20 mouse cellular contexts compared by ENCODE assay signal in the genomic region with DNA sequence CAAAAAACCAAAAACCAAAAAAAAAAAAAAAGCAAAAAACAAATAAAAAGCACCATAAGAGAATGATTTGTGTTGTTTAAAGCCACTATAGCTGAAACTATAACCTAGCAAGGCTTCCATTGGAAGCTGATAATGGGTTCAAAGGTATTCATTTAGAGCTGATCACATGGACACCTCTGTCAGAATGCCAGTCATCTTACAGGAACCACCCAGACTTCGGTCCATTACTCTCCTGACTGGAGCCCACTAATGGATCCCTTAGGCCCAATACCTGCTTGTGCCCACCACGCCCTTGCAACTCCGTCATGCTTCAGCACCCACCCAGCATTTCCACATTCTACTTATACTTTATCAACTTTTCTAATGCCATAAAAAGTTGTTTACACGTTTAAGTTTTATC. TPM values are rescaled to one million over a fixed set of nuclear protein-coding genes. Genes with fewer than 3 reads are reported as not detected.
A peak's percentile ranks its signal among the peaks of the same experiment; 100 is the strongest.
DNase-seq lines count a peak whose midpoint lies in the region; ATAC-seq and TF ChIP-seq lines count a peak whose summit lies in the region.
"Had no signal": no experiment of that assay in that cellular context is flagged by ENCODE, and none has a peak within 500 bp of the region (broad histone marks: within the 10 kb centered on the region; RNA-seq: fewer than 3 reads in every experiment).

No protein-coding gene starts in this region.

- H3K4me1 ChIP-seq in heart, embryonic 15.5 days (replicated peaks), result peaks cover 54% of the 10 kb centered on the region
- H3K4me1 ChIP-seq in liver, embryonic 11.5 days (replicated peaks; ENCODE audit: control insufficient read depth, insufficient read depth, low read length), result peaks cover 71% of the 10 kb centered on the region
- peaks cover 32% of the 10 kb centered on the region for H3K4me1 ChIP-seq in small intestine, adult 2 months (ENCODE audit: control insufficient read depth, insufficient read depth, insufficient read length, low read length)

- H3K27ac ChIP-seq in gastrocnemius, adult 2 months, result peak overlapping the region; percentile 68
- H3K27ac ChIP-seq in heart, embryonic 15.5 days, result peak overlapping the region; percentile 21; the same call in 1 of the 2 replicates
- H3K27ac ChIP-seq in liver, embryonic 11.5 days (ENCODE audit: low read depth, low read length), result peak overlapping the region; percentile 8; the same call in 1 of the 2 replicates
- H3K27ac ChIP-seq in small intestine, adult 2 months (ENCODE audit: insufficient read depth, low read depth, low read length), result peak overlapping the region; percentile 77
- H3K27ac ChIP-seq: embryonic facial prominence, embryonic 12.5 days; hindbrain, embryonic 13.5 days; midbrain, embryonic 12.5 days; neural tube, embryonic 13.5 days had no signal

- H3K9ac ChIP-seq in heart, embryonic 15.5 days, result no peak overlapping the region
- H3K9ac ChIP-seq in liver, embryonic 11.5 days (ENCODE audit: low read depth, low read length), result no peak overlapping the region
- H3K9ac ChIP-seq: embryonic facial prominence, embryonic 12.5 days; hindbrain, embryonic 13.5 days; midbrain, embryonic 12.5 days; neural tube, embryonic 13.5 days had no signal

- WGBS in heart, embryonic 15.5 days, result 79% methylated on average over 4 of the region's 4 CpGs
- WGBS in liver, embryonic 11.5 days, result 59% methylated on average over 4 of the region's 4 CpGs
- 32% methylated on average over 4 of the region's 4 CpGs for WGBS in small intestine, adult 2 months

- no peaks in the 10 kb centered on the region for H3K36me3 ChIP-seq in heart, embryonic 15.5 days
- H3K36me3 ChIP-seq in liver, embryonic 11.5 days (ENCODE audit: control insufficient read depth, insufficient read depth, low read length), result no peaks in the 10 kb centered on the region
- H3K36me3 ChIP-seq in small intestine, adult 2 months (ENCODE audit: control insufficient read depth, insufficient read depth, low read length), result peaks cover 2% of the 10 kb centered on the region
- H3K36me3 ChIP-seq: embryonic facial prominence, embryonic 12.5 days; hindbrain, embryonic 13.5 days; midbrain, embryonic 12.5 days; neural tube, embryonic 13.5 days had no signal

- no peak for ATAC-seq in heart, embryonic 15.5 days (replicated peaks; ENCODE audit: insufficient number of reproducible peaks, insufficient read depth, low FRiP score, low read depth)
- ATAC-seq in liver, embryonic 11.5 days (replicated peaks; ENCODE audit: low FRiP score), result no peak
- ATAC-seq in erythroblast, adult 5-6 weeks (replicated peaks; ENCODE audit: low FRiP score, poor library complexity, severe bottlenecking), result no peak
- ATAC-seq: forebrain, embryonic 14.5 days; inflammation-experienced regulatory T-cells, adult 6 months; lung, postnatal 0 days had no signal

- no peak for TF ChIP-seq POLR2A in small intestine, adult 2 months (IDR thresholded peaks at IDR 0.05; ENCODE audit: low read depth, low read length)

- intact Hi-C loops in gastrocnemius, adult 2 months (cut with DNase I), result no loop called here

- peak overlapping the region; percentile 48 for H3K4me3 ChIP-seq in gastrocnemius, adult 2 months
- no peak overlapping the region for H3K4me3 ChIP-seq in heart, embryonic 15.5 days
- no peak overlapping the region for H3K4me3 ChIP-seq in liver, embryonic 11.5 days (ENCODE audit: low read depth, low read length)
- H3K4me3 ChIP-seq in small intestine, adult 2 months (ENCODE audit: low read depth, low read length), result no peak overlapping the region; the same call in 1 of the 2 replicates
- H3K4me3 ChIP-seq: embryonic facial prominence, embryonic 12.5 days; hindbrain, embryonic 13.5 days; midbrain, embryonic 12.5 days; neural tube, embryonic 13.5 days had no signal

- H3K9me3 ChIP-seq in heart, embryonic 15.5 days (replicated peaks), result no peaks in the 10 kb centered on the region
- no peaks in the 10 kb centered on the region for H3K9me3 ChIP-seq in liver, embryonic 11.5 days (ENCODE audit: control insufficient read depth, low read length)
- H3K9me3 ChIP-seq: embryonic facial prominence, embryonic 12.5 days; hindbrain, embryonic 13.5 days; midbrain, embryonic 12.5 days; neural tube, embryonic 13.5 days had no signal

- no peaks in the 10 kb centered on the region for H3K27me3 ChIP-seq in heart, embryonic 15.5 days
- no peaks in the 10 kb centered on the region for H3K27me3 ChIP-seq in liver, embryonic 11.5 days (replicated peaks; ENCODE audit: control insufficient read depth, insufficient read depth, low read length)
- no peaks in the 10 kb centered on the region for H3K27me3 ChIP-seq in small intestine, adult 2 months (ENCODE audit: control insufficient read depth, insufficient read depth, low read length)
- H3K27me3 ChIP-seq: embryonic facial prominence, embryonic 12.5 days; hindbrain, embryonic 13.5 days; midbrain, embryonic 12.5 days; neural tube, embryonic 13.5 days had no signal

- H3K4me2 ChIP-seq in heart, embryonic 15.5 days, result no peak overlapping the region
- H3K4me2 ChIP-seq in liver, embryonic 11.5 days, result no peak overlapping the region; the same call in 1 of the 2 replicates
- H3K4me2 ChIP-seq: embryonic facial prominence, embryonic 12.5 days; hindbrain, embryonic 13.5 days; midbrain, embryonic 12.5 days; neural tube, embryonic 13.5 days had no signal

- TF ChIP-seq CTCF in gastrocnemius, adult 2 months (IDR thresholded peaks at IDR 0.05), result no peak
- no peak for TF ChIP-seq CTCF in small intestine, adult 2 months (IDR thresholded peaks at IDR 0.05; ENCODE audit: extremely low read depth, insufficient read length, insufficient replicate concordance, low read depth, low read length)

- DNase-seq in gastrocnemius, adult 2 months, result no peak
- no peak for DNase-seq in gastrocnemius, postnatal 25 days
- no peak for DNase-seq in heart, adult 9 months (ENCODE audit: low spot score in 2 of 2)
- no peak for DNase-seq in liver, embryonic 11.5 days (ENCODE audit: low spot score)
- no peak for DNase-seq in layer of hippocampus, postnatal 14 days (ENCODE audit: low spot score in 2 of 2)
- DNase-seq: adrenal gland, postnatal 10 days; cerebellum, adult 9-11 months; gastrocnemius, postnatal 36 days; right cerebral cortex, adult 18-20 months; thymus, postnatal 25 days had no signal

RNA-seq across cellular contexts. Expression of a gene that starts 17.2 kb away (rescaled TPM):
- total RNA-seq in gastrocnemius, adult 2 months (2021), result 10 to 100 TPM; 24.1 to 37.5 TPM
- total RNA-seq in gastrocnemius, postnatal 25 days (2021), result 10 to 100 TPM; 22.1 to 25.3 TPM
- polyA plus RNA-seq in heart, embryonic 15.5 days (2015; fragmentation: Nextera tagmentation; extraction: Ambion mirVana), result 6.2 and 8.6 TPM in 2 replicates
- 19.1 and 19.8 TPM in 2 replicates for polyA plus RNA-seq in liver, embryonic 11.5 days (2014; fragmentation: Nextera tagmentation; extraction: Ambion mirVana)
- 12.8 and 39.6 TPM in 2 replicates for polyA plus RNA-seq in small intestine, adult 2 months (2012; rRNA removed)
- total RNA-seq in erythroblast, adult 5-6 weeks (2015; ENCODE audit: low replicate concordance), result 214 and 220 TPM in 2 replicates
- 159 and 168 TPM in 2 replicates for total RNA-seq in erythroblast, adult 5-6 weeks (2017; ENCODE audit: low replicate concordance)
- total RNA-seq in layer of hippocampus, postnatal 14 days (2021), result 10 to 100 TPM; 57.2 to 59.7 TPM

Comparison
In these comparisons a context has a peak if more than half of its experiments do, and no peak if none do; other contexts are left out.
1. H3K27ac ChIP-seq: peak in every context shown above with its lines; median percentile 77 in small intestine, adult 2 months; 68 in gastrocnemius, adult 2 months; 21 in heart, embryonic 15.5 days; 8 in liver, embryonic 11.5 days.